Mouse (Mus musculus) left cerebral cortex, adult 18-20 months (tissue): ENCODE measurements around the gene Gpc5. TPM values are rescaled to one million over a fixed set of nuclear protein-coding genes. Genes with fewer than 3 reads are reported as not detected.
"Not testable (repeated sequence)": the region's sequence is repeated elsewhere in the genome, so short reads cannot be mapped to it uniquely, and the experiment has no call there.

Experiments
- DNase-seq, 2 experiments: peaks; one replicate each; pipeline ENCODE4 v3.0.0; 2021 to 2022; ENCODE audit warnings: low spot score in 2 of 2, mixed read lengths in 1 of 2
- long read RNA-seq, 2 experiments: library from polyadenylated mRNA; stranded (forward); transcript quantifications; one replicate each; pipeline ENCODE4 v2.0.0; 2021
- total RNA-seq, 2 experiments: library from RNA; stranded (reverse); gene quantifications; 2 replicates each; pipeline ENCODE4 v1.2.3; 2021

The Gpc5 gene
- 10 to 100 TPM; 28.9 to 33.1 TPM for total RNA-seq
- long read RNA-seq, experiment 1, partial matches to known transcripts: 0 of 4 reads
- long read RNA-seq, experiment 1, other reads (novel, unspliced or antisense): 2 of 4 reads
- long read RNA-seq, experiment 2, transcript Gpc5-204 (2 exons, 1,638 nt): major isoform, 5 of 5 reads
- long read RNA-seq, experiment 2, partial matches to known transcripts: 0 of 5 reads
- long read RNA-seq, experiment 2, other reads (novel, unspliced or antisense): 0 of 5 reads

- peak; percentile 88 to 91 for DNase-seq
Observed at GRCm38 (mm10) chr14:115092081-115092480, at the start of gene Gpc5. TSS of gene Gpc5 (plus strand) at chr14:115092215.

GRCm38 (mm10) chr14:115042660-115043059 is 49.4 kb upstream of the Gpc5 start:
- DNase-seq: no peak

- no peak for DNase-seq
Observed at GRCm38 (mm10) chr14:115044016-115044415, 48.0 kb upstream of the Gpc5 start.

GRCm38 (mm10) chr14:115045712-115046111 is 46.3 kb upstream of the Gpc5 start:
- DNase-seq: no peak

GRCm38 (mm10) chr14:115047316-115047715 is 44.7 kb upstream of the Gpc5 start:
- no peak for DNase-seq

GRCm38 (mm10) chr14:115047990-115048862 is 43.8 kb upstream of the Gpc5 start:
- no peak for DNase-seq

- no peak for DNase-seq
Observed at GRCm38 (mm10) chr14:115048863-115049566, 43.0 kb upstream of the Gpc5 start.

GRCm38 (mm10) chr14:115049831-115050230 is 42.2 kb upstream of the Gpc5 start:
- DNase-seq: no peak

- DNase-seq: no peak
Observed at GRCm38 (mm10) chr14:115051106-115051760, 40.8 kb upstream of the Gpc5 start.

GRCm38 (mm10) chr14:115052371-115052770 is 39.6 kb upstream of the Gpc5 start:
- no peak for DNase-seq

- DNase-seq: no peak
Observed at GRCm38 (mm10) chr14:115054252-115054651, 37.8 kb upstream of the Gpc5 start.

- no peak for DNase-seq
Observed at GRCm38 (mm10) chr14:115057524-115057923, 34.5 kb upstream of the Gpc5 start.

- not testable (repeated sequence) for DNase-seq
Observed at GRCm38 (mm10) chr14:115066164-115066563, 25.9 kb upstream of the Gpc5 start.

GRCm38 (mm10) chr14:115070534-115070933 is 21.5 kb upstream of the Gpc5 start:
- peak; percentile 55 to 62 for DNase-seq

GRCm38 (mm10) chr14:115077340-115077739 is 14.7 kb upstream of the Gpc5 start:
- no peak for DNase-seq

GRCm38 (mm10) chr14:115078064-115078463 is 14.0 kb upstream of the Gpc5 start:
- DNase-seq: no peak

- DNase-seq: no peak
Observed at GRCm38 (mm10) chr14:115081728-115082502, 10.1 kb upstream of the Gpc5 start.

GRCm38 (mm10) chr14:115090516-115090915 is 1.5 kb upstream of the Gpc5 start:
- DNase-seq: no peak

- peak in 1 of 2 experiments; percentile 31 for DNase-seq
Observed at GRCm38 (mm10) chr14:115092510-115092909, 495 bp downstream of the Gpc5 start.

- no peak for DNase-seq
Observed at GRCm38 (mm10) chr14:115092952-115093351, 937 bp downstream of the Gpc5 start.
